Mouse (Mus musculus): ENCODE measurements at regions not wholly inside any gene's neighbourhood (a gene's known extent, or its start where the extent isn't known, plus 50 kb on each side); places are given as distances from the start of the nearest gene placed in this dataset.

DNA sequence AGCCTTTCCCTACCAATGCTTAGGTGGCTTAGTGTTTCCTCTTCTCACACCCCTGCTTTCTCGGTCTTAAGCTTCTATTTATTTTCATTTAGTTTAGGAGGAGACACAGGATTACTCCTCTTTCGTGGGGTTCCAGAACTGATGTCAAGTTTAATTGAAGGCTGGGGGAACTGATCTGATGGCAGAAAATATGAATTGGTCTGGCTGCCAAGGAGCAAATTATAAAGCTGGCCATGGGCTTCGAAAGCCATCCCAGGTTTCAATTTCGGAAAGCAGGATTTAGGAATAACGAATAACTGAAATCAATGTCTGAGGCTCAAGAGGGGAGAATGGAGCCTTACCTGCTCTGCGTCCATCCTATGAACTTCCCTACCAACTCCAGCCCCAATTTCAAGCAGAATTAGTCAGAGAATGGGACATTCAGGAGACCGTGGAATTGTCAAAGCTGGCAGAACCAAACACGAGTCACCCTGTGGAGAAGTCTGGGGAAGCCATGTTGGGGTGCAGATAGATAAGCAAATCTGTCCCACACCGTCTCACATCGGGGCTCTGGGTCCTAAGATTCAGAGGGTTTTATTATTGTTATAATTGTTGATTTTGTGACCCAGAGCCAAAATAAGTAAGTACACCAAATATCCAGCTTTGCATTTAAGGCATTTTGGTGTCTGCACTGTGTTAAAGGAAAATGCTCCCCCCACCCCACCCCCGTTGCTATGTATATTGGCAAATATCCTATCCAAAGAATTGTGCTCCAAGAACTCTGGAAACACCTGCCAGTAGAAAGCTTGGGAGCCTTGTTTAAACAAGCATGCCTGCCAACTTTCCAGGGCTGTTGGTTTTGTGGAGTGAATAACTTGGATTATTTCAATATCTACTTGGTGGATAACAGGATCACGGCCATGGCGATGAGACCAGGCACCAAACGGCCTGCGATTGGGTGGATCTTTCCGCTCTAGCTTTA, 56.5 kb upstream of the Tgfbr2 start:
- no peak for DNase-seq (ENCODE audit: low read depth, low spot score)

DNA sequence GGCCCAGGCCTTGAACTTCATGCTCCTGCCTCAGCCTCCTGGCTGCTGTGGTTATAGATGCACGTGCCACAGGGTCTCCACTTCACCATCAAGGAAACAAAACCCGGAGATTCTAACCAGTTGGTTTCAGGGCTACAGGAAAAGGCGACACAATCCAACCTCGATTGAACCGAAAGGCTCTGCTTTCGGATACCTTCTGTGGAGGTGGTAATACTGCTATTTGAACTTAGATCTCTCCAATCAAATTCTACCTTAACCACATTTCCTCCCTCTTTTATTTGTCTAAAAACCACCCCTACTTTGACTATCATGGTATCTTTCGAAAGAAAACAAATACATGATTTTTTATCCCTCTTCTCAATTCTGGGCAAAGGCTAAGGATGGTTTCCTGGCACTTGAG, 55.2 kb upstream of the Tgfbr2 start:
- no peak for DNase-seq (ENCODE audit: low read depth, low spot score)

- no peak for DNase-seq (ENCODE audit: low read depth, low spot score)
Measured at GRCm38 (mm10) chr9:116228443-116228842, 53.3 kb upstream of the Tgfbr2 start.

GRCm38 (mm10) chr9:116227738-116228137, 52.6 kb upstream of the Tgfbr2 start:
- no peak for DNase-seq (ENCODE audit: low read depth, low spot score)
